Mouse (Mus musculus): ENCODE results near the gene Zscan2. TPM values are rescaled to one million over a fixed set of nuclear protein-coding genes. Genes with fewer than 3 reads are reported as not detected.
A peak's percentile ranks its signal among the peaks of the same experiment; 100 is the strongest.
"Not testable (repeated sequence)": the region's sequence is repeated elsewhere in the genome, so short reads cannot be mapped to it uniquely, and the experiment has no call there.

Gene Zscan2
- polyA plus RNA-seq, 1 experiment from 2014 or later: 2.4 TPM

- Histone ChIP-seq H3K4me1 (replicated peaks; ENCODE audit: control insufficient read depth, insufficient read depth, low read length) (no peaks in the 10 kb centered on the region), H3K9me3 (ENCODE audit: control insufficient read depth, low read length) (no peaks in the 10 kb centered on the region), H3K27me3 (replicated peaks; ENCODE audit: control insufficient read depth, insufficient read depth, low read length) (no peaks in the 10 kb centered on the region), H3K9ac (ENCODE audit: low read length) (no peak overlapping the region), H3K36me3 (ENCODE audit: control insufficient read depth, insufficient read depth, low read length) (no peaks in the 10 kb centered on the region), H3K4me2 (ENCODE audit: low read length) (no peak overlapping the region), H3K4me3 (ENCODE audit: low read depth, low read length) (no peak overlapping the region), H3K27ac (ENCODE audit: low read depth) (no peak overlapping the region)
- DNase-seq (ENCODE audit: low spot score): no peak
- ATAC-seq (replicated peaks; ENCODE audit: low FRiP score, low TSS enrichment, low read depth): no peak
- 72% methylated on average over 15 of the region's 15 CpGs for WGBS
Measured at GRCm38 (mm10) chr7:80830193-80830803, 30.4 kb upstream of the Zscan2 start.

- DNase-seq (ENCODE audit: low spot score) (no peak), ATAC-seq (replicated peaks; ENCODE audit: low FRiP score, low TSS enrichment, low read depth) (no peak)
- Histone ChIP-seq H3K9ac (ENCODE audit: low read length) (no peak overlapping the region), H3K36me3 (ENCODE audit: control insufficient read depth, insufficient read depth, low read length) (no peaks in the 10 kb centered on the region), H3K4me2 (ENCODE audit: low read length) (no peak overlapping the region), H3K4me1 (replicated peaks; ENCODE audit: control insufficient read depth, insufficient read depth, low read length) (no peaks in the 10 kb centered on the region; the same call in 1 of the 2 replicates), H3K27me3 (replicated peaks; ENCODE audit: control insufficient read depth, insufficient read depth, low read length) (no peaks in the 10 kb centered on the region), H3K9me3 (ENCODE audit: control insufficient read depth, low read length) (no peaks in the 10 kb centered on the region), H3K4me3 (ENCODE audit: low read depth, low read length) (no peak overlapping the region), H3K27ac (ENCODE audit: low read depth) (no peak overlapping the region)
- WGBS: 34% methylated on average over 4 of the region's 4 CpGs
Measured at GRCm38 (mm10) chr7:80832191-80832590, 28.5 kb upstream of the Zscan2 start.

GRCm38 (mm10) chr7:80832996-80833650, 27.6 kb upstream of the Zscan2 start:
- not testable (repeated sequence) for H3K4me1 ChIP-seq (replicated peaks; ENCODE audit: control insufficient read depth, insufficient read depth, low read length); H3K36me3 ChIP-seq (ENCODE audit: control insufficient read depth, insufficient read depth, low read length); H3K4me3 ChIP-seq (ENCODE audit: low read depth, low read length); H3K9ac ChIP-seq (ENCODE audit: low read length); H3K9me3 ChIP-seq (ENCODE audit: control insufficient read depth, low read length); H3K4me2 ChIP-seq (ENCODE audit: low read length); H3K27ac ChIP-seq (ENCODE audit: low read depth); H3K27me3 ChIP-seq (replicated peaks; ENCODE audit: control insufficient read depth, insufficient read depth, low read length)
- 12% methylated on average over 13 of the region's 14 CpGs for WGBS
- DNase-seq (ENCODE audit: low spot score) (peak; percentile 68), ATAC-seq (replicated peaks; ENCODE audit: low FRiP score, low TSS enrichment, low read depth) (peak; percentile 85; the same call in 1 of the 2 replicates)

- H3K9ac ChIP-seq (ENCODE audit: low read length): no peak overlapping the region
- H3K27ac ChIP-seq (ENCODE audit: low read depth): no peak overlapping the region
- no peaks in the 10 kb centered on the region for H3K36me3 ChIP-seq (ENCODE audit: control insufficient read depth, insufficient read depth, low read length)
- ATAC-seq (replicated peaks; ENCODE audit: low FRiP score, low TSS enrichment, low read depth) (no peak), DNase-seq (ENCODE audit: low spot score) (no peak)
- H3K4me1 ChIP-seq (replicated peaks; ENCODE audit: control insufficient read depth, insufficient read depth, low read length): no peaks in the 10 kb centered on the region; the same call in 1 of the 2 replicates
- no peak overlapping the region for H3K4me3 ChIP-seq (ENCODE audit: low read depth, low read length)
- no peaks in the 10 kb centered on the region for H3K27me3 ChIP-seq (replicated peaks; ENCODE audit: control insufficient read depth, insufficient read depth, low read length)
- WGBS: 31% methylated on average over 12 of the region's 12 CpGs
- no peaks in the 10 kb centered on the region for H3K9me3 ChIP-seq (ENCODE audit: control insufficient read depth, low read length)
- no peak overlapping the region for H3K4me2 ChIP-seq (ENCODE audit: low read length)
Measured at GRCm38 (mm10) chr7:80833651-80834532, 26.8 kb upstream of the Zscan2 start.

GRCm38 (mm10) chr7:80835984-80836652, 24.6 kb upstream of the Zscan2 start:
- Histone ChIP-seq H3K27ac (ENCODE audit: low read depth) (no peak overlapping the region), H3K4me3 (ENCODE audit: low read depth, low read length) (no peak overlapping the region), H3K9me3 (ENCODE audit: control insufficient read depth, low read length) (no peaks in the 10 kb centered on the region), H3K27me3 (replicated peaks; ENCODE audit: control insufficient read depth, insufficient read depth, low read length) (no peaks in the 10 kb centered on the region), H3K36me3 (ENCODE audit: control insufficient read depth, insufficient read depth, low read length) (no peaks in the 10 kb centered on the region), H3K4me1 (replicated peaks; ENCODE audit: control insufficient read depth, insufficient read depth, low read length) (peaks cover 7% of the 10 kb centered on the region), H3K4me2 (ENCODE audit: low read length) (no peak overlapping the region), H3K9ac (ENCODE audit: low read length) (no peak overlapping the region)
- no peak for DNase-seq (ENCODE audit: low spot score)
- 62% methylated on average over 4 of the region's 4 CpGs for WGBS
- no peak for ATAC-seq (replicated peaks; ENCODE audit: low FRiP score, low TSS enrichment, low read depth)

- H3K27ac ChIP-seq (ENCODE audit: low read depth): no peak overlapping the region
- no peaks in the 10 kb centered on the region for H3K27me3 ChIP-seq (replicated peaks; ENCODE audit: control insufficient read depth, insufficient read depth, low read length)
- H3K36me3 ChIP-seq (ENCODE audit: control insufficient read depth, insufficient read depth, low read length): no peaks in the 10 kb centered on the region
- no peak overlapping the region for H3K4me3 ChIP-seq (ENCODE audit: low read depth, low read length)
- H3K4me2 ChIP-seq (ENCODE audit: low read length): no peak overlapping the region
- DNase-seq (ENCODE audit: low spot score) (no peak), ATAC-seq (replicated peaks; ENCODE audit: low FRiP score, low TSS enrichment, low read depth) (no peak)
- H3K4me1 ChIP-seq (replicated peaks; ENCODE audit: control insufficient read depth, insufficient read depth, low read length): peaks cover 7% of the 10 kb centered on the region
- 54% methylated on average over 9 of the region's 9 CpGs for WGBS
- H3K9ac ChIP-seq (ENCODE audit: low read length): no peak overlapping the region
- H3K9me3 ChIP-seq (ENCODE audit: control insufficient read depth, low read length): no peaks in the 10 kb centered on the region
Measured at GRCm38 (mm10) chr7:80837736-80838135, 23.0 kb upstream of the Zscan2 start.

- Histone ChIP-seq H3K4me3 (ENCODE audit: low read depth, low read length) (no peak overlapping the region), H3K27me3 (replicated peaks; ENCODE audit: control insufficient read depth, insufficient read depth, low read length) (no peaks in the 10 kb centered on the region), H3K36me3 (ENCODE audit: control insufficient read depth, insufficient read depth, low read length) (no peaks in the 10 kb centered on the region), H3K27ac (ENCODE audit: low read depth) (no peak overlapping the region), H3K4me2 (ENCODE audit: low read length) (no peak overlapping the region), H3K4me1 (replicated peaks; ENCODE audit: control insufficient read depth, insufficient read depth, low read length) (peaks cover 7% of the 10 kb centered on the region), H3K9ac (ENCODE audit: low read length) (no peak overlapping the region), H3K9me3 (ENCODE audit: control insufficient read depth, low read length) (no peaks in the 10 kb centered on the region)
- no peak for DNase-seq (ENCODE audit: low spot score)
- WGBS: 55% methylated on average over 7 of the region's 7 CpGs
- no peak for ATAC-seq (replicated peaks; ENCODE audit: low FRiP score, low TSS enrichment, low read depth)
Measured at GRCm38 (mm10) chr7:80838247-80838646, 22.5 kb upstream of the Zscan2 start.

GRCm38 (mm10) chr7:80839755-80840154, 21.0 kb upstream of the Zscan2 start:
- Histone ChIP-seq H3K36me3 (ENCODE audit: control insufficient read depth, insufficient read depth, low read length) (no peaks in the 10 kb centered on the region), H3K4me2 (ENCODE audit: low read length) (no peak overlapping the region), H3K27ac (ENCODE audit: low read depth) (no peak overlapping the region), H3K27me3 (replicated peaks; ENCODE audit: control insufficient read depth, insufficient read depth, low read length) (no peaks in the 10 kb centered on the region), H3K4me3 (ENCODE audit: low read depth, low read length) (no peak overlapping the region), H3K9me3 (ENCODE audit: control insufficient read depth, low read length) (no peaks in the 10 kb centered on the region), H3K9ac (ENCODE audit: low read length) (no peak overlapping the region), H3K4me1 (replicated peaks; ENCODE audit: control insufficient read depth, insufficient read depth, low read length) (peaks cover 7% of the 10 kb centered on the region)
- ATAC-seq (replicated peaks; ENCODE audit: low FRiP score, low TSS enrichment, low read depth) (0 out of 2 replicates have a peak, but pooled peaks have one; percentile 23), DNase-seq (ENCODE audit: low spot score) (no peak)

All from intestine, embryonic 14.5 days (tissue).